Mouse (Mus musculus) hindbrain, embryonic 11.5 days (tissue): Measurements from ENCODE around the gene Fbxw7. TPM values are rescaled to one million over a fixed set of nuclear protein-coding genes. Genes with fewer than 3 reads are reported as not detected.

Experiments
- ATAC-seq: fragments of 200-750 bp; cut with Nextera tagmentation; 2 replicates; pipeline ENCODE4 v1.8.0; 2017; ENCODE audit warnings: mild to moderate bottlenecking, moderate TSS enrichment, moderate library complexity; ENCODE audit not compliant: low FRiP score
- DNase-seq: peaks from one replicate; pipeline ENCODE4 v3.0.0-alpha.2; 2015; ENCODE audit warnings: low spot score
- H3K27ac ChIP-seq: fragments of 300-500 bp; sonication (generic); 2 replicates; pipeline ENCODE4 v1.5.1; 2014; ENCODE audit warnings: mild to moderate bottlenecking, low read depth, low read length
- H3K27me3 ChIP-seq: fragments of 300-500 bp; sonication (generic); 2 replicates; pipeline ENCODE4 v1.6.1; 2014; ENCODE audit warnings: mild to moderate bottlenecking, low read length, moderate library complexity, mixed read lengths; ENCODE audit not compliant: control insufficient read depth, insufficient read depth
- H3K36me3 ChIP-seq: fragments of 300-500 bp; sonication (generic); 2 replicates; pipeline ENCODE4 v1.6.1; 2014; ENCODE audit warnings: mild to moderate bottlenecking, low read length, moderate library complexity, mixed read lengths; ENCODE audit not compliant: control insufficient read depth, insufficient read depth
- H3K4me1 ChIP-seq: fragments of 300-500 bp; sonication (generic); replicated peaks from 2 replicates; pipeline ENCODE4 v1.6.1; 2014; ENCODE audit warnings: low read length, mixed read lengths; ENCODE audit not compliant: control insufficient read depth, insufficient read depth
- H3K4me2 ChIP-seq: fragments of 300-500 bp; sonication (generic); replicated peaks from 2 replicates; pipeline ENCODE4 v1.6.1; 2014; ENCODE audit warnings: mild to moderate bottlenecking, low read depth, low read length
- H3K4me3 ChIP-seq: fragments of 300-500 bp; sonication (generic); 2 replicates; pipeline ENCODE4 v1.5.1; 2014; ENCODE audit warnings: low read depth, low read length
- H3K9ac ChIP-seq: fragments of 300-500 bp; sonication (generic); 2 replicates; pipeline ENCODE4 v1.6.1; 2014; ENCODE audit warnings: low read depth, low read length
- H3K9me3 ChIP-seq: fragments of 300-500 bp; sonication (generic); 2 replicates; pipeline ENCODE4 v1.6.1; 2016; ENCODE audit warnings: low read length; ENCODE audit not compliant: control insufficient read depth
- WGBS: fragments of 180-500 bp; shearing (Covaris S2); extraction: QIAGEN DNeasy Blood & Tissue Kit; methylation state at CpG from one replicate; pipeline ENCODE4 v1.1.7; 2014; 5-methylcytosine and 5-hydroxymethylcytosine counted together
- polyA plus RNA-seq: library from polyadenylated mRNA; unstranded; fragments of >200 nt; fragmentation: Nextera tagmentation; extraction: Ambion mirVana; gene quantifications from 2 replicates; pipeline ENCODE4 v1.2.1, GENCODE M21; 2014

Fbxw7 gene
- polyA plus RNA-seq, 1 experiment from 2014 or later: 21.1 TPM

DNA sequence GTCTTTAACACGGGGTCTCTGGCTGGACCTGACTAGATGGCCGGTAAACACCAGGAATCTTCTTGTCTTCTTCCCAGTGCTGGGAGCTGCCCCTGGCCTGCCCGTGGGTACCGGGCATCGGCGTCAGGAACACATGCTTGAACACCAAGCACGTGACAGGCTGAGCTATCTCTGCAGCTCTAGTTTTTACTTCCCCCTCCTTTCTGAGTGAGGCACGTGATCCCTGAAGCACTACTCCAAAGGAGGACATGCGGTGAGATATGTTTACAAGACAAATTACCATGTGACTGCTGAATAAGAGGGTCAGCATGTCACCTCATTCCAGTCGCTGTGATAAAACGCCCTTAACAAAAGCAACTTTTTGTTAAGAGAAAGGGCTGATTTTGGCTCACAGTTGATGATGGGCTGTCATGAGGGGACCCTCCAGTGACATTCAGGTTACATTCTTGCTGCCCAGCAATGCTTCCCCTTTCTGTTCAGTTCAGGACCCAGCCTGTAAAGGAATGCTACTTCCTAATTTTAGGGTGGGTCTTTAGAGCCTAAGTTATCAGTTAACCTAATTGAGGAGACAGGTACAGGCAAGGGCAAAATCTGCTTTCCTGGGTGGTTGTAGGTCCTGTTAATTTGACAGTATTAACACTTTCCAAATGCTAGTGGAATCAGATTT is 68.9 kb downstream of the Fbxw7 start:
- no peak overlapping the region for H3K9ac ChIP-seq
- H3K9me3 ChIP-seq: no peaks in the 10 kb centered on the region
- no peaks in the 10 kb centered on the region for H3K36me3 ChIP-seq
- H3K27me3 ChIP-seq: no peaks in the 10 kb centered on the region
- ATAC-seq (no peak), DNase-seq (peak; percentile 8)
- no peak overlapping the region for H3K4me3 ChIP-seq
- no peak overlapping the region for H3K4me2 ChIP-seq
- WGBS: 40% methylated on average over 11 of the region's 11 CpGs
- H3K4me1 ChIP-seq: no peaks in the 10 kb centered on the region
- H3K27ac ChIP-seq: no peak overlapping the region

- ATAC-seq: no peak
- WGBS: 82% methylated on average over 1 of the region's 1 CpGs
- DNase-seq: peak; percentile 37
- Histone ChIP-seq H3K27ac (no peak overlapping the region), H3K36me3 (no peaks in the 10 kb centered on the region), H3K9me3 (no peaks in the 10 kb centered on the region), H3K4me2 (no peak overlapping the region), H3K9ac (no peak overlapping the region), H3K27me3 (no peaks in the 10 kb centered on the region), H3K4me1 (no peaks in the 10 kb centered on the region), H3K4me3 (no peak overlapping the region)
These were observed 74.6 kb downstream of the Fbxw7 start for GRCm38 (mm10) chr3:84889648-84890047.

DNA sequence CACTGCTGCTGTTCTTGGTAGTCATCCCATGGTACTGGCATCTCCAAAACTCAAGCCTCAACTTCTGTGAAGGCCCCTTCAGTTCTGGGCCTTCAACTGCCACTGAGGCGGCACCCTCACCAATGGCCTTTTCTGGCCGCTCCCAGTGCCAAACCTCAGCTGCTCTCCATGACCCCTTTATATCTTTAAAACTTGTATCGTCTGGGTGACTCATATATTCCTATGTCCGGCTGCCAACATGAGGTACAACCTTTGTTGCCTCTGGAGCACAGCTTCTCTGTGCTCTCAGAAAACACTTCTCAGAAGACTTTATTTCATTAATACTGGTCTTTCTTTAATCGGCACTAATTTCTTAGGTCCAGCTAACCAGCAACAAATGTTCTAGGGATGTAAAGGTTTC is 75.9 kb downstream of the Fbxw7 start:
- Histone ChIP-seq H3K27ac (no peak overlapping the region), H3K9ac (no peak overlapping the region), H3K36me3 (no peaks in the 10 kb centered on the region), H3K27me3 (no peaks in the 10 kb centered on the region), H3K4me1 (no peaks in the 10 kb centered on the region), H3K4me3 (no peak overlapping the region), H3K9me3 (no peaks in the 10 kb centered on the region), H3K4me2 (no peak overlapping the region)
- WGBS: 97% methylated on average over 5 of the region's 5 CpGs
- DNase-seq (no peak), ATAC-seq (no peak)

- 90% methylated on average over 8 of the region's 8 CpGs for WGBS
- no peak for ATAC-seq
- no peaks in the 10 kb centered on the region for H3K9me3 ChIP-seq
- no peak overlapping the region for H3K27ac ChIP-seq
- H3K4me1 ChIP-seq: no peaks in the 10 kb centered on the region
- H3K4me2 ChIP-seq: no peak overlapping the region
- H3K36me3 ChIP-seq: no peaks in the 10 kb centered on the region
- no peak overlapping the region for H3K9ac ChIP-seq
- no peaks in the 10 kb centered on the region for H3K27me3 ChIP-seq
- DNase-seq: no peak
- H3K4me3 ChIP-seq: no peak overlapping the region
These were observed 82.9 kb downstream of the Fbxw7 start for GRCm38 (mm10) chr3:84897952-84898351.

DNA sequence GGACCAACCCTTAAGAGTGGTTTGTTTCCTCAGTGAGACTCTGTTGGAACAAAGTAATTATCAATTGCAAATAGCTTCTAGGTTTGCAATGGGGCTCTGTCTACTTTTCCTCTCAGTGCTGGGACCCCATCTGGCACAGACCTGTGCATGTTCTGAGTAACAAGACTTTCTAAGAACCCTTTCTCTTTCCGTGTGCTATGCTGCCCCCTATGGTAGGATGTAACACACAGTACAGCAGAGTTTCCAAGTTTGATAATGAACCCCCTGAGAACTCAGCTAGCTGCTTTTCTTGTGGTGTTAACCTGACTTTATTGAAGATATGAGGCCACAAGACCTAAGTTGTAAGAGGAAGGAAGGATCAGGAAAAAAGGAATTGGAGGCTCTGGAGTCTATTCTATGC is 91.5 kb downstream of the Fbxw7 start:
- no peak overlapping the region for H3K9ac ChIP-seq
- 24% methylated on average over 1 of the region's 1 CpGs for WGBS
- H3K27ac ChIP-seq: no peak overlapping the region
- no peaks in the 10 kb centered on the region for H3K9me3 ChIP-seq
- no peaks in the 10 kb centered on the region for H3K36me3 ChIP-seq
- no peaks in the 10 kb centered on the region for H3K4me1 ChIP-seq
- H3K4me3 ChIP-seq: no peak overlapping the region
- ATAC-seq (no peak), DNase-seq (peak; percentile 58)
- H3K4me2 ChIP-seq: no peak overlapping the region
- no peaks in the 10 kb centered on the region for H3K27me3 ChIP-seq

DNA sequence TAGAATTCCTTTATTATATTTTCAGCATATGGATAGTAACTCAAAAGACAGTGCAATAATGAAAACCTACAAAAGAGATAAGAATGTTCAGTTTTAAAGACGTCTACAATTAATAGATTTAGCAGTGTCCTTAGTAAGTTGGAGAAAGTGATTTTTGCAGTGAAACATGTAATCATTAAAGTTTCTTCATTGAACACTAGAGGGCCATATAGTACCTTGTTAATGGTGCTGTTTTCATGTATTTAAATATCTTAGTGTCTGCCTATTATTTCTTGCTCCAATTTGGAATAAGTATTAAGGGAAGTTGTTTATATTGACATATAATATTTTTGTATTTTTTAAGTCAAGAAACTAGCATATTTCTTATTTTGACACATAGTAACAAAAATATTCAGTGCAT is 99.2 kb downstream of the Fbxw7 start:
- ATAC-seq (no peak), DNase-seq (no peak)
- Histone ChIP-seq H3K27ac (no peak overlapping the region), H3K9ac (no peak overlapping the region), H3K36me3 (no peaks in the 10 kb centered on the region), H3K4me2 (no peak overlapping the region), H3K4me3 (no peak overlapping the region), H3K27me3 (no peaks in the 10 kb centered on the region), H3K9me3 (no peaks in the 10 kb centered on the region), H3K4me1 (no peaks in the 10 kb centered on the region)
- whole genome bisulfite sequencing: 62% methylated on average over 1 of the region's 1 CpGs

GRCm38 (mm10) chr3:84917903-84918679 is 103.0 kb downstream of the Fbxw7 start:
- no peak overlapping the region for H3K9ac ChIP-seq

DNA sequence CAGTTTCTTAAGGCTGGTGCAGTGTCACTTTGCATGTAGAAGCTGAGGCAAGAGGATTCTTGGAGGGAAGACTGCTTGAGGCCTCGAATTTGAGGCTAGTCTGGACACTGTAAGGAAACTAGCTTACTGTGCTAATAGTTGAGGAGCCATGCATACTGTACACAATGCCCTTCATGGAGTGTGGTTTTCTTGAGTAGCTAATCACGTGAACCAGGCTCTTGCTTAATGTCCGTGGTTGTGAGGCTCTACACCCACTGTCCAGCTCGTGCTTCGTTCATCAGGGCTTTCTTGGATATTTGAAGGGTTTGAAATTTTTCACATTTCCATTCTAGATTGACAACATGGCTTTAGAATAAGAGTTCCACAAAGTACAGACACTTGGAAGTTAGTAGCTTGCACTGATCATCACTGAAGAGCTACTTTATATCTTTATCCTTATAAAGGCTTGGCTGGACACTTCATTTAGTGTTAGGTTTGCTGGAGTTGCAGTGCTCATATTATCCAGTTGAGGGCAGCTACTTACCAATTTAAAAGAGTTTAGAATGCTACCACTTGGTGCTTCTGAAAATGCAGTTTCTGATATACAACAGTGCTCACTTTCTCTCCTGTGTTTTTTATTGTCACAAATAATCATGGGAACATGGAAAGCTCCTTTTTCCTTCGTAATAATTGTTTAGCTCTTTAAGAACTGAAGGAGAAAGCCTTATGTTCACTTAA is 106.8 kb downstream of the Fbxw7 start:
- Histone ChIP-seq H3K36me3 (no peaks in the 10 kb centered on the region), H3K27me3 (no peaks in the 10 kb centered on the region), H3K9me3 (no peaks in the 10 kb centered on the region), H3K27ac (no peak overlapping the region), H3K4me1 (no peaks in the 10 kb centered on the region), H3K4me3 (no peak overlapping the region), H3K9ac (no peak overlapping the region), H3K4me2 (no peak overlapping the region)
- WGBS: 87% methylated on average over 6 of the region's 6 CpGs
- peak; percentile 33 for DNase-seq
- ATAC-seq: no peak

More at GRCm38 (mm10) chr3:84917903-84918679, 103.0 kb downstream of the Fbxw7 start:
- Histone ChIP-seq H3K9me3 (no peaks in the 10 kb centered on the region), H3K36me3 (no peaks in the 10 kb centered on the region), H3K4me1 (no peaks in the 10 kb centered on the region), H3K4me2 (no peak overlapping the region), H3K27ac (no peak overlapping the region), H3K27me3 (no peaks in the 10 kb centered on the region), H3K4me3 (no peak overlapping the region)
- WGBS: 89% methylated on average over 9 of the region's 9 CpGs
- ATAC-seq (no peak), DNase-seq (no peak)
